Mouse (Mus musculus): ENCODE measurements at regions not wholly inside any gene's neighbourhood (a gene's known extent, or its start where the extent isn't known, plus 50 kb on each side); places are given as distances from the start of the nearest gene placed in this dataset.

- TF ChIP-seq ZNF384 (IDR thresholded peaks at IDR 0.05; ENCODE audit: low read depth, low read length), result no peak
- TF ChIP-seq ZC3H11A (IDR thresholded peaks at IDR 0.05; ENCODE audit: borderline replicate concordance, low read depth, low read length), result no peak
- no peak for TF ChIP-seq HCFC1 (IDR thresholded peaks at IDR 0.05; ENCODE audit: borderline replicate concordance, insufficient read depth, low read length)
- TF ChIP-seq MAFK (IDR thresholded peaks at IDR 0.05; ENCODE audit: insufficient read depth, low read depth, low read length), result no peak
Measured at GRCm38 (mm10) chr16:76741141-76741540, 272.4 kb upstream of the Usp25 start.

Measured in ES-E14 (cell line).